Mouse (Mus musculus): ENCODE measurements around the gene Tmeff1.

DNA sequence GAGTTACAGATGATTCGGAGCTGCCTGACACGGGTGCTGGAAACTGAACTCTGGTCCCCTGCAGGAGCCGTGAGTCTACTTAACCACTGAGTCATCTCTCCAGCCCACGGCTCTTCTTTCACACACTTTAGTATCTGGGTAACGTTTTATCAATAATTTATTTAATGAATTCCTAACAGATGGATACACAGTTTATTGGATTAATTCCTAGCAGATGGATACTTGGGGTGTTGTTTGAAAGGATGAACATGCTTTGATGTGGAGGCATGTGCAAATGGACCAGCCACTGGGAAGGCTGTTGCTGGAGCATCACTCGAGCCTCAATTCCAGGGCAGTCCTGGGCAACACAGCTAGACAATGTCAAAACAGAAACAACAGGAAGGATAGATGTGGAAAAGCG, 11.1 kb downstream of the Tmeff1 start:
- TF ChIP-seq GATA1 (IDR thresholded peaks at IDR 0.05; ENCODE audit: borderline replicate concordance, low read length) (no peak), FLI1 (IDR thresholded peaks at IDR 0.05; ENCODE audit: low read length) (no peak)
